In genomic region chr11:87985643-87986042, GRCm38 (mm10) we compare ENCODE assay signal across 8 mouse cellular contexts. TPM values are rescaled to one million over a fixed set of nuclear protein-coding genes. Genes with fewer than 3 reads are reported as not detected.
DNase-seq lines count a peak whose midpoint lies in the region; ATAC-seq lines count a peak whose summit lies in the region.

No protein-coding gene starts in this region.

- peak overlapping the region; percentile 99 for H3K9ac ChIP-seq in limb, embryonic 13.5 days
- H3K9ac ChIP-seq in stomach, embryonic 16.5 days (ENCODE audit: low read length) = peak overlapping the region; percentile 99

- no peak for ATAC-seq in megakaryocyte, adult 5-6 weeks (ENCODE audit: poor library complexity, severe bottlenecking)
- ATAC-seq in limb, embryonic 13.5 days (ENCODE audit: low FRiP score, low read depth) = no peak
- no peak for ATAC-seq in stomach, embryonic 16.5 days (ENCODE audit: insufficient read depth, low FRiP score)
- ATAC-seq in monocyte, adult 5-6 weeks (replicated peaks; ENCODE audit: insufficient number of reproducible peaks, low FRiP score, low TSS enrichment, poor library complexity, severe bottlenecking) = no peak

- H3K4me2 ChIP-seq in limb, embryonic 13.5 days (replicated peaks) = peak overlapping the region; percentile 95
- peak overlapping the region; percentile 92 for H3K4me2 ChIP-seq in stomach, embryonic 16.5 days (ENCODE audit: low read depth, low read length)

- peak overlapping the region; percentile 96 for H3K4me3 ChIP-seq in megakaryocyte, embryonic 14.5 days (replicated peaks)
- peak overlapping the region; percentile 95 for H3K4me3 ChIP-seq in limb, embryonic 13.5 days
- H3K4me3 ChIP-seq in stomach, embryonic 16.5 days (replicated peaks; ENCODE audit: low read length) = peak overlapping the region; percentile 95

- peaks cover 53% of the 10 kb centered on the region for H3K4me1 ChIP-seq in megakaryocyte, embryonic 14.5 days
- peaks cover 28% of the 10 kb centered on the region for H3K4me1 ChIP-seq in limb, embryonic 13.5 days
- peaks cover 19% of the 10 kb centered on the region for H3K4me1 ChIP-seq in stomach, embryonic 16.5 days (ENCODE audit: control insufficient read depth, insufficient read depth, low read length)

- no peak overlapping the region for H3K27ac ChIP-seq in limb, embryonic 13.5 days
- H3K27ac ChIP-seq in stomach, embryonic 16.5 days (ENCODE audit: low read length) = peak overlapping the region; percentile 1; the same call in 1 of the 2 replicates

- no peaks in the 10 kb centered on the region for H3K27me3 ChIP-seq in megakaryocyte, embryonic 14.5 days (replicated peaks)
- H3K27me3 ChIP-seq in limb, embryonic 13.5 days = no peaks in the 10 kb centered on the region
- H3K27me3 ChIP-seq in stomach, embryonic 16.5 days (ENCODE audit: control insufficient read depth, insufficient read depth, low read length) = no peaks in the 10 kb centered on the region

- WGBS in limb, embryonic 13.5 days = 56% methylated on average over 9 of the region's 9 CpGs
- 27% methylated on average over 9 of the region's 9 CpGs for WGBS in stomach, embryonic 16.5 days

- peaks cover 53% of the 10 kb centered on the region for H3K36me3 ChIP-seq in megakaryocyte, embryonic 14.5 days (replicated peaks; ENCODE audit: low read length)
- H3K36me3 ChIP-seq in limb, embryonic 13.5 days = peaks cover 36% of the 10 kb centered on the region
- H3K36me3 ChIP-seq in stomach, embryonic 16.5 days (ENCODE audit: control insufficient read depth, insufficient read depth, low read length) = peaks cover 11% of the 10 kb centered on the region

- no peaks in the 10 kb centered on the region for H3K9me3 ChIP-seq in megakaryocyte, embryonic 14.5 days
- no peaks in the 10 kb centered on the region for H3K9me3 ChIP-seq in limb, embryonic 13.5 days
- H3K9me3 ChIP-seq in stomach, embryonic 16.5 days (replicated peaks; ENCODE audit: control insufficient read depth, low read length) = no peaks in the 10 kb centered on the region

- peak; percentile 22 to 50 for DNase-seq in adrenal gland, postnatal 36 days
- DNase-seq in adrenal gland, postnatal 10 days = no peak
- no peak for DNase-seq in testis, postnatal 10 days (ENCODE audit: low spot score)

RNA-seq across cellular contexts. Expression of gene Dynll2, which starts 1.7 kb away (rescaled TPM):
- 100 to 1,000 TPM; 200 to 233 TPM for total RNA-seq in adrenal gland, postnatal 36 days (2021)
- total RNA-seq in adrenal gland, postnatal 10 days (2021) = 100 to 1,000 TPM; 124 to 136 TPM
- 32.1 and 63.0 TPM in 2 replicates for polyA plus RNA-seq in megakaryocyte, embryonic 14.5 days (2012; ENCODE audit: insufficient read depth, low replicate concordance)
- total RNA-seq in megakaryocyte, adult 5-6 weeks (2015) = 6.8 and 8.1 TPM in 2 replicates
- 4.4 and 8.8 TPM in 2 replicates for total RNA-seq in megakaryocyte, adult 5-6 weeks (2017)
- polyA plus RNA-seq in limb, embryonic 13.5 days (2015; fragmentation: Nextera tagmentation; extraction: Ambion mirVana) = 16.7 and 18.9 TPM in 2 replicates
- polyA plus RNA-seq in stomach, embryonic 16.5 days (2015; fragmentation: Nextera tagmentation; extraction: Ambion mirVana) = 14.6 and 16.5 TPM in 2 replicates
- total RNA-seq in monocyte, adult 5-6 weeks (2017) = 10.6 to 15.0 TPM (median 12.3 TPM) in 3 replicates

Comparison
In these comparisons a context has a peak if more than half of its experiments do, and no peak if none do; other contexts are left out.
1. DNase-seq: peak in adrenal gland, postnatal 36 days (2 of 2); none in adrenal gland, postnatal 10 days (single experiment) and testis, postnatal 10 days (single experiment).
2. Peak in every context shown above with its lines, with median percentiles within 50 percentile points of each other: H3K4me3 ChIP-seq.